Mouse (Mus musculus) lung, embryonic 16.5 days (tissue): ENCODE measurements around the gene Tmem169. TPM values are rescaled to one million over a fixed set of nuclear protein-coding genes. Genes with fewer than 3 reads are reported as not detected.
"Not testable (repeated sequence)": the region's sequence is repeated elsewhere in the genome, so short reads cannot be mapped to it uniquely, and the experiment has no call there.

Experiments used
- ATAC-seq: fragments of 200-750 bp; cut with Nextera tagmentation; 2 replicates; pipeline ENCODE4 v1.8.0; 2017; ENCODE audit warnings: low read depth, mild to moderate bottlenecking, moderate library complexity
- H3K27ac ChIP-seq: fragments of 300-500 bp; sonication (generic); 2 replicates; pipeline ENCODE4 v1.5.1; 2014; ENCODE audit warnings: mild to moderate bottlenecking, control low read depth, low read length
- H3K27me3 ChIP-seq: fragments of 300-500 bp; sonication (generic); 2 replicates; pipeline ENCODE4 v1.6.1; 2014; ENCODE audit warnings: low read depth, low read length, mixed read lengths; ENCODE audit not compliant: control insufficient read depth, insufficient read depth
- H3K36me3 ChIP-seq: fragments of 300-500 bp; sonication (generic); 2 replicates; pipeline ENCODE4 v1.6.1; 2014; ENCODE audit warnings: low read length; ENCODE audit not compliant: control insufficient read depth, insufficient read depth
- H3K4me1 ChIP-seq: fragments of 300-500 bp; sonication (generic); replicated peaks from 2 replicates; pipeline ENCODE4 v1.6.1; 2014; ENCODE audit warnings: low read length, mixed read lengths; ENCODE audit not compliant: control insufficient read depth, insufficient read depth
- H3K4me2 ChIP-seq: fragments of 300-500 bp; sonication (generic); 2 replicates; pipeline ENCODE4 v1.6.1; 2014; ENCODE audit warnings: low read depth, low read length, control low read depth
- H3K4me3 ChIP-seq: fragments of 300-500 bp; sonication (generic); 2 replicates; pipeline ENCODE4 v1.5.1; 2014; ENCODE audit warnings: mild to moderate bottlenecking, low read length, control low read depth
- H3K9ac ChIP-seq: fragments of 300-500 bp; sonication (generic); 2 replicates; pipeline ENCODE4 v1.6.1; 2014; ENCODE audit warnings: low read length, control low read depth
- H3K9me3 ChIP-seq: fragments of 300-500 bp; sonication (generic); 2 replicates; pipeline ENCODE4 v1.6.1; 2016; ENCODE audit warnings: low read length; ENCODE audit not compliant: control insufficient read depth
- WGBS: fragments of 180-500 bp; shearing (Covaris S2); extraction: QIAGEN DNeasy Blood & Tissue Kit; methylation state at CpG from one replicate; pipeline ENCODE4 v1.1.7; 2014; 5-methylcytosine and 5-hydroxymethylcytosine counted together
- polyA plus RNA-seq: library from polyadenylated mRNA; unstranded; fragments of >200 nt; fragmentation: Nextera tagmentation; extraction: Ambion mirVana; gene quantifications from 2 replicates; pipeline ENCODE4 v1.2.1, GENCODE M21; 2015

The Tmem169 gene
- polyA plus RNA-seq, 1 experiment from 2014 or later: 0.87 TPM

GRCm38 (mm10) chr1:72248226-72248737 is 35.9 kb upstream of the Tmem169 start:
- not testable (repeated sequence) for H3K27ac ChIP-seq, H3K4me1 ChIP-seq, H3K9ac ChIP-seq, H3K4me3 ChIP-seq, H3K36me3 ChIP-seq, ATAC-seq, H3K27me3 ChIP-seq, H3K4me2 ChIP-seq, H3K9me3 ChIP-seq
- WGBS: 46% methylated on average over 9 of the region's 9 CpGs

GRCm38 (mm10) chr1:72251806-72252205 is 32.4 kb upstream of the Tmem169 start:
- no peak for ATAC-seq
- peaks cover 11% of the 10 kb centered on the region for H3K4me1 ChIP-seq
- H3K9ac ChIP-seq: no peak overlapping the region
- no peak overlapping the region for H3K4me2 ChIP-seq
- H3K9me3 ChIP-seq: no peaks in the 10 kb centered on the region
- no peaks in the 10 kb centered on the region for H3K27me3 ChIP-seq
- H3K4me3 ChIP-seq: no peak overlapping the region
- no peaks in the 10 kb centered on the region for H3K36me3 ChIP-seq
- 90% methylated on average over 1 of the region's 1 CpGs for WGBS
- no peak overlapping the region for H3K27ac ChIP-seq

GRCm38 (mm10) chr1:72253881-72254491 is 30.2 kb upstream of the Tmem169 start:
- 22% methylated on average over 11 of the region's 11 CpGs for WGBS
- Histone ChIP-seq H3K4me1 (peaks cover 11% of the 10 kb centered on the region), H3K36me3 (no peaks in the 10 kb centered on the region), H3K27ac (no peak overlapping the region; the same call in 1 of the 2 replicates), H3K4me2 (peak overlapping the region; percentile 73), H3K9me3 (no peaks in the 10 kb centered on the region), H3K4me3 (peak overlapping the region; percentile 56), H3K9ac (peak overlapping the region; percentile 65), H3K27me3 (no peaks in the 10 kb centered on the region)
- ATAC-seq: peak; percentile 18; the same call in 1 of the 2 replicates

- WGBS: 0% methylated on average over 35 of the region's 35 CpGs
- Histone ChIP-seq H3K4me3 (peak overlapping the region; percentile 56), H3K9me3 (no peaks in the 10 kb centered on the region), H3K27me3 (no peaks in the 10 kb centered on the region), H3K27ac (peak overlapping the region; percentile 82), H3K4me1 (peaks cover 11% of the 10 kb centered on the region), H3K4me2 (peak overlapping the region; percentile 73), H3K36me3 (no peaks in the 10 kb centered on the region), H3K9ac (peak overlapping the region; percentile 65)
- ATAC-seq: peak; percentile 92
These were observed 29.6 kb upstream of the Tmem169 start for GRCm38 (mm10) chr1:72254545-72255061.

GRCm38 (mm10) chr1:72255062-72255853 is 28.9 kb upstream of the Tmem169 start:
- Histone ChIP-seq H3K4me1 (peaks cover 11% of the 10 kb centered on the region), H3K9ac (peak overlapping the region; percentile 38; the same call in 1 of the 2 replicates), H3K27ac (peak overlapping the region; percentile 84), H3K9me3 (no peaks in the 10 kb centered on the region), H3K4me3 (peak overlapping the region; percentile 56), H3K27me3 (no peaks in the 10 kb centered on the region), H3K4me2 (peak overlapping the region; percentile 73), H3K36me3 (no peaks in the 10 kb centered on the region)
- WGBS: 3% methylated on average over 15 of the region's 15 CpGs
- peak; percentile 86 for ATAC-seq

- Histone ChIP-seq H3K27me3 (no peaks in the 10 kb centered on the region), H3K9me3 (no peaks in the 10 kb centered on the region), H3K27ac (peak overlapping the region; percentile 84), H3K4me2 (peak overlapping the region; percentile 73), H3K9ac (peak overlapping the region; percentile 38; the same call in 1 of the 2 replicates), H3K36me3 (no peaks in the 10 kb centered on the region), H3K4me1 (peaks cover 11% of the 10 kb centered on the region), H3K4me3 (no peak overlapping the region)
- 26% methylated on average over 11 of the region's 11 CpGs for WGBS
- no peak for ATAC-seq
These were observed 28.4 kb upstream of the Tmem169 start for GRCm38 (mm10) chr1:72255854-72256175.

GRCm38 (mm10) chr1:72256381-72257256 is 27.6 kb upstream of the Tmem169 start:
- Histone ChIP-seq H3K4me1 (peaks cover 11% of the 10 kb centered on the region), H3K9me3 (no peaks in the 10 kb centered on the region), H3K27me3 (no peaks in the 10 kb centered on the region), H3K27ac (no peak overlapping the region), H3K4me2 (no peak overlapping the region), H3K4me3 (no peak overlapping the region), H3K9ac (no peak overlapping the region), H3K36me3 (no peaks in the 10 kb centered on the region)
- WGBS: 75% methylated on average over 9 of the region's 9 CpGs
- no peak for ATAC-seq

GRCm38 (mm10) chr1:72263099-72263498 is 21.1 kb upstream of the Tmem169 start:
- no peak for ATAC-seq
- Histone ChIP-seq H3K36me3 (no peaks in the 10 kb centered on the region; the same call in 1 of the 2 replicates), H3K27me3 (no peaks in the 10 kb centered on the region), H3K4me3 (no peak overlapping the region), H3K9me3 (no peaks in the 10 kb centered on the region), H3K9ac (no peak overlapping the region), H3K4me1 (no peaks in the 10 kb centered on the region), H3K4me2 (no peak overlapping the region), H3K27ac (no peak overlapping the region)
- 82% methylated on average over 3 of the region's 3 CpGs for WGBS
